Mouse (Mus musculus) ES-CJ7 (cell line): ENCODE data around the gene Osbpl5.
A peak's percentile ranks its signal among the peaks of the same experiment; 100 is the strongest.
"Not testable (repeated sequence)": the region's sequence is repeated elsewhere in the genome, so short reads cannot be mapped to it uniquely, and the experiment has no call there.

Experiments used
- DNase-seq: peaks from one replicate; pipeline ENCODE4 v3.0.0; 2011; ENCODE audit warnings: low read depth, low spot score

Gene Osbpl5

DNA sequence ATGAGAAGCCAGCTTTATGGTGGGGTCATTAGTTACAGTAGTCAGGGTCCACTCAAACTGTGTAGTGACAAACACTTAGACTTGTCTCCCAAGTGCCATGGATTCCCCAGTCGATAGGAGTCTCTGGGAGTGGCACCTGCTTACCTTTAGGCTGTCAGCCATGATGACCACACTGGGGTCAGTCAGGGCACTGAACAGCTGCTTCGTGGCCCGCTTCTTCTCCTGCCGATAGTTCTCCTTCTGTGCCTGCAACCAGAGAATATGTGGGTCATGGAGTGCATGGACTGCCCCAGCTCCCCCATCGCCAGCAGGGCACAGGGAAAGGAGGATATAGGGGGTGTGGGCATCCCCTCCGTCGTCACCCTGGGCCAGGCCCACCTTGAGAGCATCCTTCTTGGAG is 47.4 kb downstream of the Osbpl5 start:
- DNase-seq: no peak

DNA sequence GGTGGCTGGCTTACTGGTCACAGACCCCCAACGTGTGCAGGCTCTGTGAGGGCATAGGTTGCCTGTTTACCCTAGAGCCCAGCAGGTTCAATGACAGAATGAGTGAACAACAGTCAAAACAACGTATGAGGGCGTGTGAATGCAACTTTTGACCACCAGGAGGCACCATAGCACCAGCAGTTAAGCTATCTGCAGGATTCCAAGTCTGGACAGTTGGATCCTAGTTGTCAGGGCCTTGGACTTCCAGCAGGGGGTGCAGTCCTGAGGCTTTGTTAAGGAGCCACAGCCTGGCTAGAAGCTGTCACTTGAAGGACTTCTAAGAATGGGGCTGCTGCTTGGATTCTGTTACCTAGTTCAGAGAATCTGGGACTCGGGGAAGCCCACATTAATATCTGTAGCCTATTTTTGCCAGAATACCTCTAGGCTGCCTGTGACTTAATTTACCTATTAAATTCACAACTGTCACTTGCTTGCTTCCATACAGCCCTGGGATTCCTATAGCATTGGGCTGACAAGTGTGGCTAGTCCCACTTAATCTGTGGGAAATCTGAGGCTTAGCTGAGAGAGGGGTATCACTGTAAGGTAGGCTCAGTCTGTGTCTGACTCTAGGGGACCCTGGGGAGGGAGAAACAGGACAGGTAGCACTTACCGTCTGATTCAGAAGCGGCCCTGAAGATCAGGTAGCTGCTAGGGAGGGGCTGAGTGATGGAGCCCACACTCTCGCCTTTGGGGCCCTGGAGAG is 49.9 kb downstream of the Osbpl5 start:
- peak; percentile 95 for DNase-seq

DNA sequence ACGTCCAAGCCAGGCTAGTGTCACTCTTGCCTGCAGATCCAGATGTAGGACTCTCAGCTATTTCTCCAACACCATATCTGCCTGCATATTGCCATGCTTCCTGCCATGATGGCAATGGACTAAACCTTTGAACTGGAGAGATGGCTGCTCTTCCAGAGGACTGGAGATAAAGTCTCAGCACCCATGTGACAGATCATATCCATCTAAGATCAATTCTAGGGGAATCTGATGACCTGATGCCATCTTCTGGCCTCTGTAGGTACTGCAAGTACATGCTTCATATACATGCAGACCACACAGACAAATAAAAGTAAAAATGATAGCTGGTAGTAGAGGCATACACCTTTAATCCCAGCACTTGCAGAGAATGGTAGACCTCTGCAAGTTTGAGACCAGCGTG is 60.6 kb downstream of the Osbpl5 start:
- peak; percentile 75 for DNase-seq

DNA sequence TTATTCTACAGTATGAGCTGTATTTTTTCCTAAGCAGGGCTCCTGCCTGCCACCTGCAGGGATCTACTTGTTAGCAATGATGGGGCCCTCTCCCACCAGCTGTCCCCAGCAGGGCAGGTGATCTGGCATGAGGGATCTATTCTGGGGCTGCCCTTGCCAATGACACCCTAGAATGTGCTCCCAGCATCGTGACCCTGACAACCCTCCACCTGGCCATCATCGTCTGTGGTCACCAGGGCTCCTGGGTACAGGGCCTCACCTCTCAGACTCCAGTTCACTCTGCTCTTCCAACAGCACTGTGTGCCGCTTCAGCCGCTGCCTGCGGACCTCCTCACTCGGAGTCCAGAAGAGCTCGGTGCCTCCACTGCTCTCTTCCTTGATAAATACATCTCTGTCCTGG is 62.2 kb downstream of the Osbpl5 start:
- no peak for DNase-seq

DNA sequence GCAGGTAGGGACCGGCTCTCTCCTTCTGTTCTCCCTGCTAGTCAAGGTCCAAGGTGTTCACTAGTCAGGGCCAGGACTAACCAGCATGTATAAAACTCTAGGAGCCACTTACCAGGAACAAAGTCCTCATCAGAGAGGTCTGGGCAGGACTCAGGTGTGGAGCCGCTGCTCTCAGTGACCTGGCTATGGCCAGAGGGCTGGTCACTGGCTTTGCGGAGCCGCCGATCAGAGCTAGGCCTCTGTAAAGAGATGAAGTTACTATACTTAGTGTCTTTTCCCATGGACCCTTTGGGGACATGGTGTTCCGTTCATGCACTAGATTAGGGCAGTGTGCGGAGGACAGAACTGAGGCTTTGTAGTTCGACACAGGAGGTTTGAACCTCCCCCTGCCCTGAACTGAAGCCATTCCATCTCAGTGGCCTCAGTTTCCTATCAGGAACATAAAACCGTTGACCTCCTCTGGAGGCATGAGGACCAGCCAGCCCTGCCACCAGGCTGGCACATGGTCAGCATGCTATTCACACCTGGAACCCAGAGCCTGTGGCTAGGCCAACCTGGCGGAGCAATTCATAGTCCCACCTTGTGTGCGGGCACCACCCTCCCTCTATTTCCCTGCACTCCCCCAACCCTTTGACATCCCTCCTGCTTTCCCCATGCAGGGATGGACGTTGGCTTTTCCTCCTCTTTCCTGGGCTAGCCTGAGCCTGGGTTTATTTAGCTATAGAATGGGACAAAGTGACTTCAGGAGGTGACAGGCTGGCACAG is 63.9 kb downstream of the Osbpl5 start:
- DNase-seq: no peak

DNA sequence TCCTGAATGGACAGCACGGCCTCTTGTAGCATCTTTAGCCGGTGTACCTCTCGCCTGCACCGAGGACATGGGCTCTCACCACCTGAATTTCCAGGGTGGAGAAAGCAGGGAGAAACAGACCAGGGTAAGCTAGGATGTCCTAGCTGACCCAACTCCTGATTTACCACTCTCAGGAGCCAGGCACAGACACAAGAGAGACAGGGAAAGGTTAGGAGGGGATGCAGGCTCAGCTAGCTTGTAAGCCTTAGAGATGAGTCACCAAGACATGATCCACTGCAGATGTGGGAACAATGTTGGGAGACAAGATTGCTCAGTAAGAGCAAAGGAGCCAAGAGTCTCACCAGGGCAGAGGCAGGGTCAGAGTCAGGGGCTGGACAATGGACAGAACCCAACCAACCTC is 64.9 kb downstream of the Osbpl5 start:
- DNase-seq: no peak

DNA sequence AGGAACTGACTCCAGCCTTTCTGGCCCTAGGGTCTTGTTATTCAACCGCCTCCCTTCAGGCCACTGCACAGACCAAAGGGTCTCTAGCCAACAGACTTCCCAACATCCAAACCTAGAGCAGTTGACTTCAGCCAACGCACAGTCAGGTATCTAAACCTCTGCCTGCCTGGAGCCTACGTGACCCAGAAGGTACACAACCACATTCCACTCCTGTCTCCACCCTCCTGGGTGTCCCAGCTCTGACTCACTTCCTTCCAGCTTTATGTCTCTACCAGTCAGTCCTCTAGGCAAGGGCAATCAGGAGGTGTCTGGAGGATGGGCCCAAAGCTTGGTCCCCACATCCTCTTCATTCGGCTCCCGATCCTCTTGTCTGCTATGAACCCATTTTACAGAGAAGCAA is 65.6 kb downstream of the Osbpl5 start:
- no peak for DNase-seq

DNA sequence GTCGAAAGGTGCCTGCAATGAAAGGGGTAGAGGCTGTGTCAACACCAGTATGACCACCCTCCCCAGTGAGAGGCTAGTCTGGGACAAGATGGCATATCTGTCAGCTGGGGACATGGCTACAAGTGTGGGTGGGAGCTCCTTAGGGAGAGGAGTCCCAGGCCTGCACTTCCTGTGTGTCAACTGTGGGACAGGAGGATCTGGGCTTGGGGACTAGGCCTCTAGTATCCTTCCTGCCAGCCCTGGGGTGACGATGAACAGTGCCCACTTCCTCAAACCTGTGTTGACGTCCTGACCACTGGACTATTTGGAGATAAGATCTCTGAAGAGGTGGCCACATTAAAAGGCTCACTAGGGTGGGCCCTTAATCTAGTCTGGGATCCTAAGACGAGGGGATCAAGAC is 66.8 kb downstream of the Osbpl5 start:
- DNase-seq: no peak

DNA sequence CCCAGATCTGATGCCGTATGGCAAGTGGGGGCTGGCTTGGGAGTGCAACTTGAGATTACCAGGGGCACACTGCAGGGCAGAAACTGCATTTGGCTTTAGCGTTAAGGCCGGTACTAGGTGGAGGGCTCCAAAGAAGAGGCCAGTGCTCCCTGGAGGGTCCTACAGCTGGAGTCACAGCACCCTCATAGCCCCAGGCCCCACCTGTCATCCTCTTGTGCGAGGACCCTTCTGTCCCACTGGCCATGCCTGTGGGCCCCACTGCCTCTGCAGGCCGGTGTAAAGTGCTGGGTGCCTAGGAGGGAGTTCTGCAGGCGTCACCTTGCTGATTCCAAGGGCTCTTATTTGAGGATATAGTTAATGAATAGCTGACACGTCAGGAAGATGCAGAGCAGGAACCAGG is 67.3 kb downstream of the Osbpl5 start:
- DNase-seq: no peak

DNA sequence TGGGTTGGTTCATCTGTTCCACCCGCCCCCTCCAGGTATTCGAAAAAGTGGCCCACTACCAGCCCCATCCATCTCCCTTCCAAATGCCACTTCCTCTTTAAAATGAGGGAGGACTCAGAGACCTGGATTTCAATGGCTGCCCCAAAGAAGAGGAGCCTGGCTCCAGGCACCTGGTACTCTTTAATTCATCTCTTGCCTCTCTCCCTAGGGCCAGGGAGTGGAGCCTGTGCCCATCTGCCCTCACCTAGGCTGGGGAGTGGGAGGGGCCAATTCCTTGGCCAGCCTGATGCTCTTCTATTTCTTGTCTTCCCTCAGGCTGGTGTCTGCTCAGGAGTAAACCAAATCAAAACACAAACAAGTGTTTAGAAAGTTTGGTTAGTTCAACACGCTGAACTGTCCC is 70.1 kb downstream of the Osbpl5 start:
- not testable (repeated sequence) for DNase-seq

DNA sequence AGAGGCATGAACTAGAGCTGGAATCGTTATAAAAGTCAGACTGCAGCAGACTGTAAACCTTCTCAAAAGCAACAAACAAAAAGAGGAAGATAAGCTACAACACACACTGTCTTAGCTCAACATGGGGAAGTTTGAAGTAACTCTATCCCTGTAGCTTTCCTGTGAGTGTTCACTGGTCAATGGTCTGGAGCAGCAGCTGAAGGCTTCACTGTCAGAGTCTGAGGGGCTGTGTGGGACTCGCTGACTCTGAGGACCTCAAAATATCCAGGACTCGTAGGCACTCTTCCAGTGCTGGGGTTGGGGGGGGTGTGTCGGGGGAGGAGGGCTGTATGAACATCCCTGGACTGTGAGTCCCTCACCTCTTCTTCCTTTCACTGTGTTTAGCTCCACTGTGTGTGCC is 70.6 kb downstream of the Osbpl5 start:
- not testable (repeated sequence) for DNase-seq

DNA sequence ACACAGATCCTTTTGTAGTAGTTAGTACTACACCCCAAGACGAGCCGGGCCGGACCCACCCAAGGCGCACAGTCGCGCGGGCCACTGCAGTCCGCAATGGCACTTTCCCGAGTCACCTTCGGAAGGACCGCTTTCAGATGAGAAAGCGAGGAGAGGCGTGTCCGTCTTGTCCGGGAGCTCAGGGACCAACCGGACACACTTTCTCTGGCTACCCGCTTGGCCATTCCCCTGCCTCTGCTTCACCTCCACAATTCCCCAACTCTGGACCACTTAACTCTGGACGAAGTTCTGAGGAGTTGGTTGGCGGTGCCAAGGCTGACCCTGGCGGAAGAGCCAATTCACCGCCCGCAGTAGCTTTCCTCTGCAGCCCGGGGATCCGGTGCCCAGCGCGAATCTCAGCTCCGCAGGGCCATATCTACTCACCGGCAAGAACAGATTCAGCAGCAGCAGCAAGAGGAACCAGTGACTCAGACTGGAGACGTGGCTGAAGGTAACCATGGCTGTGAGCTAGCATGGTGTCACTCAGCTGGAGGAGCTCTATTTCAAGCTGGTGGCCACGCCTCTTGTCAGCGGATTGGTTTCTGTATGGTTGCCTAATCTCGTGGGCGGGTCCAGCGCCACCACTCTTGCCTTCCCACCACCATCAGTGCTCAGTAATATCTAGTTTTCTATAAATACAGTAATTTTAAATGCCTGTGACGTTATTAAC is 71.3 kb downstream of the Osbpl5 start, which contains the start of gene Tnfrsf23:
TSS of gene Tnfrsf23 (minus strand) at position 514 of the 709 bp plus-strand sequence.
- DNase-seq: peak; percentile 71

DNA sequence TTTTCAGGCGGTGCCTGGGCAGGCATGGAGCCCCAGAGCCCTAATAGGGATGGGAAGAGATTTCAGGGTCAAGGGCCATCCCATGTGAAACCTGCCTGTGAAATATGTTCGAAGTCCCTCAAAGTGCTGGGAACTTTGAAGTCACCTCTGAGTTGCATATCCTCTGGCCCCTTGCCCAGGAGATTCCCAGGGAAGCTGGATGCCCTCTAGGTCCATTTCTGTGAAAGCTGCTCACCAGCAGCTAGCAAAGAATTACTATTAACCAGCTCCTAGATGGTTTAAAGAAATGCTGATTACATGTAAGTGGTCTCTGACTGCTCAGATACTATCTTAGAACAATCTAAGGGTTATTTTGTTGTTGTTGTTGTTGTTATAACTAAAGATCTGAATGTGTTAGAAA is 72.2 kb downstream of the Osbpl5 start:
- not testable (repeated sequence) for DNase-seq

DNA sequence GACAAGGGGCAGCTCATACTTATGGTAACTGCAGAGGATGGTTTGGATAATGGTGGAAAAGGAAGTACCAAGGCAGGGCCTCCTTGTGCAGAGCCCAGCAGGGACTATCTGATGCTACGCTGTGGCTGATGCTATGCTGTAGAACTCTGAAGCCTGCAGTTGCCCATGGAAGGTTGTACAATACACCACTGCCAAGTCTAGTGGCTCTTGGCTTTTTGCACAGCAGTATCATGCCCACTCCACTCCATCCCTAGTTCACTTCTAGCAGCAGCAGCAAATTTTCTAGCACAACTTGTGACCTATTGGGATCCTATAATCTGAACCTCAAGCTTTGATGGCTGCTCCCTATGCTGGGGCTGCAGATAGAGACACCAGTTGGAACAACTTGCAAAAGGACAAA is 75.2 kb downstream of the Osbpl5 start:
- no peak for DNase-seq

DNA sequence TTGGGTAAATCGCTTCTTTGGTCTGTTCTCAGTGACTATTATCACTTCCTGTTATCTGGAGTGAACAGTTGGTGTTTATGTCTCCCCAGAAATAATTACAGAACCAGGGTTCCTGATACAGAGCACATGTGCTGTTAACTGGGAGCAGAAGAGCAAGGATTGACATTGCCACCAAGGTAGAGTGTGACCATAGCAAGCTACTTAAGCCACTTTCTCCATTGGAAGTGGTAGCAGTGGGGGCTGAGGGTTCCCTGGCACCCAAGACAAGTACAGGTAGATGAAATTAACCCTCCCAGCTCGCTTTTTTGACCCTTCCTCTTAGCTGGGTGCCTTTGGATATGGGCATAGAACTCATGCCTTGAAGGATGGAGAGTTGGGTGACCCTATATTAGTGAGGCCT is 75.9 kb downstream of the Osbpl5 start:
- DNase-seq: not testable (repeated sequence)

DNA sequence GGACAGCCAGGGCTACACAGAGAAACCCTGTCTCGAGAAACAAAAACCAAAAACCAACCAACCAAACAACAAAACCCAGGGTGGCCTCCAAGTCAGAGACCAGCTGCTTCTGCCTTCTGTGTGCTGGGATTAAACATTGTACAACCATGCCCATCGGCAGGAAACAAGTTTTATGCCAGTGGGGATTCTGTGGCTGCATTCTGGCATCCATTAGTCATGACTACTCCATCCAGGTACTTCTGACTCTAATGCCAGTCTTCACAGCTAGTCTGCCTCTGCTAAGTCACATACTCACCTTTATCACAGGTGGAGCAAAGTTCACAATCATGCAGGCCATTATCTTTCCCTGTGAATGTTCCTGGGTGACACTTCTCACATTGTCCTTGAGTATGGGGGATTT is 77.1 kb downstream of the Osbpl5 start:
- DNase-seq: not testable (repeated sequence)

DNA sequence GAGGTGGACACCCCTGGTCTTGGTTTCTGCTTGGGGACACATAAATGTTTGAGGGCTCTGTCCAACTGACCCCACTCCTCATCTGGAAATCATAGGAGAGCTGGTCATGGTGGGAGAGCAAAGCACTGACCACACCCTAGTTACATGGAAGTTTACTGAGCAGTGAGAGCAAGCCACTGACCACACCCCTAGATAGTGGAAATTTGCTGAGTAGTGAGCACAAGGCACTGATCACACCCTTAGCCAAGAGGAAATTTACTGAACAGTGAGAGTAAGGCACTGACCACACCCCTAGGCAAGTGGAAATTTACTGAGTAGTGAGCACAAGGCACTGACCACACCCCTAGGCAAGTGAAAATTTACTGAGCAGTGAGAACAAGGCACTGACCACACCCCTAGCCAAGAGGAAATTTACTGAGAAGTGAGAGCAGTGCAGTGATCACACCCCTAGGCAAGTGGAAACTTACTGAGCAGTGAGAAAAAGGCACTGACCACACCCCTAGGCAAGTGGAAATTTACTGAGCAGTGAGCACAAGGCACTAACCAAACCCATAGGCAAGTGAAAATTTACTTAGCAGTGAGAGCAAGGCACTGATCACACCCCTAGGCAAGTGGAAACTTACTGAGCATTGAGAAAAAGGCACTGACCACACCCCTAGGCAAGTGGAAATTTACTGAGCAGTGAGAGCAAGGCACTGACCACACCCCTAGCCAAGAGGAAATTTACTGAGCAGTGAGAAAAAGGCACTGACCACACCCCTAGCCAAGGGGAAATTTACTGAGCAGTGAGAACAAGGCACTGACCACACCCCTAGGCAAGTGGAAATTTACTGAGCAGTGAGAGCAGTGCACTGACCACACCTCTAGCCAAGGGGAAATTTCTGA is 90.1 kb downstream of the Osbpl5 start:
- DNase-seq: peak; percentile 79

DNA sequence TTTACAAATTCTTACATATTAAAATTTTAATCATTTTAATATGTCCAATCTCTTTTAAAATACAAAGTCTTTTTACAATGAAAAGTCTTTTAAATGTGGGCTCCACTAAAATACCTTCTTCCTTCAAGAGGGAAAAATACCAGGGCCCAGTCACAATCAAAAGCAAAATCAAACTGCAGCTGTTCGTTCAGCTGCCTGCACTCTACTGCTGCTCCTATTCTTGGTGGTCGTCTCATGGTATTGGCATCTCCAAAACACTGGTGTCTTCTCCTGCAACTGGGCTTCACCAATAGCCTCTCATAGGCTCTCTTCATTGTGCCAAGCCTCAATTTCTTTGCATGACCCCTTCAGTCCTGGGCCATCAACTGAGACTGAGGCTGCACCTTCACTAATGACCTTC is 93.3 kb downstream of the Osbpl5 start:
- DNase-seq: no peak

DNA sequence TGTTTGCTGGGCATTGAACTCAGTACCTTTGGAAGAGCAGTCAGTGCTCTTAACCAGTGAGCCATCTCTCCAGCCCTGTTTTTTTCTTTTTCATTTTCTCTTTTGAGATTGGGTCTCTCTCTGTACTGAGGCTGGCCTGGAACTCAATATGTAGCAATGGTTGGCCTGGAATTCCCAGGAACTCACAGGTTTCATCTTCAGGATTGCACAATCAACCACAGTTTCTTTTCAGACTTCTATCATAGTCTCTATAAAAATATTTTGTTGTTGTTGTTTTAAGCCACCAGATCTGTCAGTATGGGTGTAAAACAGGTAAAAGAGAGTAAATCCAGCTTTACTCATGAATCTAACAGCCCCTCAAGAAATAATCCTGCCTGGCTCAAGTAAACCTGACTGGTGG is 96.0 kb downstream of the Osbpl5 start:
- no peak for DNase-seq

DNA sequence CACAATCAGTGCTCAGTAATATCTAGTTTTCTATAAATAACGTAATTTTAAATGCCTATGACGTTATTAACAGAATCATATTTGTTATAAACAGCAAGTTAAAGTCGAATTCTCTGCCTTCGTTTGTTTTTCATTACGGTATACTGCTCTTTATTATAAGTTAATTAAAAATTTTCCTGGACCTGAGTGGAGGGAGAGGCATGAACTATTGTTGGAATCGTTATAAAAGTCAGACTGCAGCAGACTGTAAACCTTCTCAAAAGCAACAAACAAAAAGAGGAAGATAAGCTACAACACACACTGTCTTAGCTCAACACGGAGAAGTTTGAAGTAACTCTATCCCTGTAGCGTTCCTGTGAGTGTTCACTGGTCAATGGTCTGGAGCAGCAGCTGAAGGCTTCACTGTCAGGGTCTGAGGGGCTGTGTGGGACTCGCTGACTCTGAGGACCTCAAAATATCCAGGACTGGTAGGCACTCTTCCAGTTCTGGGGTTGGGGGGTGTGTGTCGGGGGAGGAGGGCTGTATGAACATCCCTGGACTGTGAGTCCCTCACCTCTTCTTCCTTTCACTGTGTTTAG is 106.9 kb downstream of the Osbpl5 start:
- DNase-seq: not testable (repeated sequence)
